Mouse (Mus musculus) liver, embryonic 13.5 days (tissue): Measurements from ENCODE around the gene Pdgfra. TPM values are rescaled to one million over a fixed set of nuclear protein-coding genes. Genes with fewer than 3 reads are reported as not detected.

Experiments used
- ATAC-seq: fragments of 200-750 bp; cut with Nextera tagmentation; 2 replicates; pipeline ENCODE4 v1.8.0; 2017; ENCODE audit warnings: low read depth, mild to moderate bottlenecking, moderate number of reproducible peaks, moderate library complexity
- DNase-seq: peaks from one replicate; pipeline ENCODE4 v3.0.0; 2022
- H3K27ac ChIP-seq: fragments of 300-500 bp; sonication (generic); 2 replicates; pipeline ENCODE4 v1.5.1; 2015; ENCODE audit warnings: moderate library complexity, mild to moderate bottlenecking, inconsistent platforms
- H3K27me3 ChIP-seq: fragments of 300-500 bp; sonication (generic); 2 replicates; pipeline ENCODE4 v1.6.1; 2015; ENCODE audit warnings: mild to moderate bottlenecking, inconsistent platforms
- H3K36me3 ChIP-seq: fragments of 300-500 bp; sonication (generic); 2 replicates; pipeline ENCODE4 v1.6.1; 2015; ENCODE audit warnings: mild to moderate bottlenecking, inconsistent platforms
- H3K4me1 ChIP-seq: fragments of 300-500 bp; sonication (generic); replicated peaks from 2 replicates; pipeline ENCODE4 v1.6.1; 2015; ENCODE audit warnings: inconsistent platforms
- H3K4me2 ChIP-seq: fragments of 300-500 bp; sonication (generic); 2 replicates; pipeline ENCODE4 v1.6.1; 2015; ENCODE audit warnings: inconsistent platforms, mild to moderate bottlenecking, moderate library complexity
- H3K4me3 ChIP-seq: fragments of 300-500 bp; sonication (generic); replicated peaks from 2 replicates; pipeline ENCODE4 v1.5.1; 2015; ENCODE audit warnings: mild to moderate bottlenecking, inconsistent platforms
- H3K9ac ChIP-seq: fragments of 300-500 bp; sonication (generic); 2 replicates; pipeline ENCODE4 v1.6.1; 2015; ENCODE audit warnings: mild to moderate bottlenecking, inconsistent platforms
- H3K9me3 ChIP-seq: fragments of 300-500 bp; sonication (generic); replicated peaks from 2 replicates; pipeline ENCODE4 v1.6.1; 2016; ENCODE audit warnings: inconsistent platforms
- WGBS: fragments of 180-500 bp; shearing (Covaris S2); methylation state at CpG from one replicate; pipeline ENCODE4 v1.1.7; 2015; ENCODE audit not compliant: insufficient replicate concordance; 5-methylcytosine and 5-hydroxymethylcytosine counted together
- polyA plus RNA-seq: library from polyadenylated mRNA; unstranded; fragments of >200 nt; fragmentation: Nextera tagmentation; extraction: Ambion mirVana; gene quantifications from 2 replicates; pipeline ENCODE4 v1.2.1, GENCODE M21; 2015

Pdgfra gene
- polyA plus RNA-seq = 2.6 and 3.3 TPM in 2 replicates

DNA sequence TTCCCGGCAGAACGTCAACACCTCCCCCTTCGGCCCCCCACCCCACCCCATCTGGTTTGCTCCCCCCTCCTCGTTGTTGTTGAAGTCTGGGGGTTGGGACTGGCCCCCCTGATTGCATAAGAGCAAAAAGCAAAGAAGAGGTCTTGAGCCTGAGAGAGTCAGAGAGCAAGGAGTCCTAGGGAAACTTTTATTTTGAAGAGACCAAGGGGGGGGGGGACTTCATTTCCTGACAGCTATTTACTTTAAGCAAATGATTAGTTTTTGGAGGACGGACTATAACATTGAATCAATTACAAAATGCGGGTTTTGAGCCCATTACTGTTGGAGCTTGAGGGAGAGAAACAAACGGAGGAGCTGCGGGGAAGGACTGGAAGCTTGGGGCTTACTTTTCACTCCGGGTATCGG, at the start of gene Pdgfra:
Gene Pdgfra, plus strand, starts transcription at position 272 of the 405 bp plus-strand sequence.
- peak within 1 kb of the TSS; percentile 41; the same call in 1 of the 2 replicates for H3K27ac ChIP-seq
- 2% methylated on average over 10 of the region's 10 CpGs for WGBS
- H3K36me3 ChIP-seq = no peaks in the 10 kb centered on the region
- no peaks in the 10 kb centered on the region for H3K9me3 ChIP-seq
- peaks cover 18% of the 10 kb centered on the region for H3K4me1 ChIP-seq
- DNase-seq (no peak), ATAC-seq (no peak)
- peaks cover 98% of the 10 kb centered on the region for H3K27me3 ChIP-seq
- H3K4me2 ChIP-seq = peak within 1 kb of the TSS; percentile 14; the same call in 1 of the 2 replicates
- H3K9ac ChIP-seq = peak within 1 kb of the TSS; percentile 53; the same call in 1 of the 2 replicates
- peak within 1 kb of the TSS; percentile 42 for H3K4me3 ChIP-seq

GRCm38 (mm10) chr5:75106511-75106910, 45.6 kb upstream of the Pdgfra start:
- H3K27ac ChIP-seq = no peak overlapping the region
- no peak overlapping the region for H3K4me2 ChIP-seq
- H3K27me3 ChIP-seq = no peaks in the 10 kb centered on the region
- H3K4me3 ChIP-seq = no peak overlapping the region
- H3K9ac ChIP-seq = no peak overlapping the region
- H3K4me1 ChIP-seq = no peaks in the 10 kb centered on the region
- ATAC-seq (no peak), DNase-seq (no peak)
- WGBS = 62% methylated on average over 3 of the region's 3 CpGs
- H3K9me3 ChIP-seq = no peaks in the 10 kb centered on the region
- H3K36me3 ChIP-seq = no peaks in the 10 kb centered on the region

GRCm38 (mm10) chr5:75109368-75109767, 42.7 kb upstream of the Pdgfra start:
- H3K27ac ChIP-seq = no peak overlapping the region

DNA sequence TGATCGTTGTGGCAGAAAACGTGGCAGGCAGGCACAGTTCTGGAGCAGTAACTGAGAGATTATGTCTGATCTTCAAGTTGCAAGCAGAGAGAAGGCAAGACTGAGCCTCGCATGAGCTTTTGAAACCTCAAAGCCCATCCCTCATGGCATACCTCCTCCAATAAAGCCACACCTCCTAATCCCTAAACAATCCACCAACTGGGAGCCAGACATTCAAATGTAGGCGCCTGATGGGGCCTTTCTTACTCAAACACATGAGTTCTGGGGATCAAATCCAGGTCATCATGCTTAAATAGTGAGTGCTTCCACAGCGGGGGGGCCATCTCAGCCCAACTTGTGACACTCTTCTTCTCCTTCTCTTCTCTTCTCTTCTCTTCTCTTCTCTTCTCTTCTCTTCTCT, 40.3 kb upstream of the Pdgfra start:
- ATAC-seq (no peak), DNase-seq (no peak)
- Histone ChIP-seq H3K4me2 (no peak overlapping the region), H3K4me1 (no peaks in the 10 kb centered on the region), H3K9ac (no peak overlapping the region), H3K36me3 (no peaks in the 10 kb centered on the region), H3K4me3 (no peak overlapping the region), H3K27ac (no peak overlapping the region), H3K9me3 (no peaks in the 10 kb centered on the region), H3K27me3 (no peaks in the 10 kb centered on the region)
- WGBS = 43% methylated on average over 5 of the region's 5 CpGs

More at GRCm38 (mm10) chr5:75109368-75109767, 42.7 kb upstream of the Pdgfra start:
- Histone ChIP-seq H3K9me3 (no peaks in the 10 kb centered on the region), H3K4me2 (no peak overlapping the region), H3K9ac (no peak overlapping the region), H3K27me3 (no peaks in the 10 kb centered on the region), H3K4me1 (no peaks in the 10 kb centered on the region), H3K4me3 (no peak overlapping the region), H3K36me3 (no peaks in the 10 kb centered on the region)
- 35% methylated on average over 5 of the region's 5 CpGs for WGBS
- ATAC-seq (no peak), DNase-seq (no peak)

- DNase-seq (no peak), ATAC-seq (no peak)
- Histone ChIP-seq H3K9ac (no peak overlapping the region), H3K4me1 (no peaks in the 10 kb centered on the region), H3K36me3 (no peaks in the 10 kb centered on the region), H3K4me3 (no peak overlapping the region), H3K4me2 (no peak overlapping the region), H3K27ac (no peak overlapping the region), H3K9me3 (no peaks in the 10 kb centered on the region), H3K27me3 (0 out of 2 replicates have a peak, but pooled peaks cover 4% of the 10 kb centered on the region)
- 56% methylated on average over 7 of the region's 7 CpGs for WGBS
Measured at GRCm38 (mm10) chr5:75118840-75119239, 33.3 kb upstream of the Pdgfra start.

DNA sequence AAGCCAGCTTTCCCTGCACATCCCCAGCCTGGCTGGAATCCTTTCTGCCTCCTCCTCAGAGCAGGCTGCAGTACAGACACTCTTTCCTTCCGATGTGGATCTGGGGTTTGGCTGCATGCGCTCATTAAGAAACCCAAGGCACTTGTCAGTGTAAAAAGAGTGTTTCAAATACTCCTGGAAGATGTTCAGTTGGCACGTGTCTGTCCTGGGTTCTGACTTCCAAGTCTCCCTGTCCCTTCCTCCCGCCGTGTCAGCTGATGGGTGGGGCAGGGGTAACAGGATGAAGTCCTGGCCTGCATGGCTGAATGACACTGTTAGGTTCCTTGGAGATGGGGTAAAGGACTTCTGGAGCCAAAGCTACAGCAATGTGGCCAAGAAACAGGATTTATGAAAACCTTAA, 30.4 kb upstream of the Pdgfra start:
- Histone ChIP-seq H3K36me3 (no peaks in the 10 kb centered on the region), H3K9me3 (no peaks in the 10 kb centered on the region), H3K4me2 (no peak overlapping the region), H3K27me3 (0 out of 2 replicates have a peak, but pooled peaks cover 4% of the 10 kb centered on the region), H3K4me3 (no peak overlapping the region), H3K4me1 (no peaks in the 10 kb centered on the region), H3K27ac (no peak overlapping the region), H3K9ac (no peak overlapping the region)
- DNase-seq = no peak
- 39% methylated on average over 5 of the region's 5 CpGs for WGBS
- ATAC-seq = no peak

DNA sequence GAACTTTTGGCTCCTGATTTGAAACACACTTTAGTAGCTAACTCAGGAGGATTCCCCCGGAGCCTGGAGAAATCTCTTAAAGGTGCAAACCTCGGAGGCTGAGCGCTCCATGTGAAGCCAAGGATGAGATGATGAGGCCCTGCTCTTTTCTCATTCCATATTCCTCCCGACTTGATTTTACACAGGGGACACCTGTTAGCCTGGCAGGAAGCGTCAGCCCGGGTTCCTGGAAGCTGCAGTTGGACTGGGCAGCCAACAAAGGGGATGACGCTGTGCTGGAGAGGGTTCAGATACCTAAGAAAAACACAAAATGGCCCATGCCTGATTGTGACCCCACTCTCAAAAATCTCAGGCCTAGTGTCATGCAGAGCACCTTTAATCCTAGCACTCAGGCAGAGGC, 17.4 kb upstream of the Pdgfra start:
- Histone ChIP-seq H3K27me3 (0 out of 2 replicates have a peak, but pooled peaks cover 2% of the 10 kb centered on the region), H3K9ac (no peak overlapping the region), H3K4me3 (no peak overlapping the region), H3K27ac (no peak overlapping the region), H3K4me2 (no peak overlapping the region), H3K9me3 (no peaks in the 10 kb centered on the region), H3K4me1 (no peaks in the 10 kb centered on the region), H3K36me3 (no peaks in the 10 kb centered on the region)
- 64% methylated on average over 7 of the region's 7 CpGs for WGBS
- DNase-seq = no peak
- no peak for ATAC-seq

- H3K27me3 ChIP-seq = peaks cover 55% of the 10 kb centered on the region
- ATAC-seq = no peak
- H3K4me1 ChIP-seq = no peaks in the 10 kb centered on the region
- H3K36me3 ChIP-seq = no peaks in the 10 kb centered on the region
- no peak overlapping the region for H3K27ac ChIP-seq
- 0 out of 2 replicates have a peak overlapping the region, but pooled peaks have one; percentile 22 for H3K4me3 ChIP-seq
- H3K9me3 ChIP-seq = no peaks in the 10 kb centered on the region
- peak overlapping the region; percentile 42 for H3K4me2 ChIP-seq
- H3K9ac ChIP-seq = no peak overlapping the region
- DNase-seq = no peak
- 4% methylated on average over 14 of the region's 14 CpGs for WGBS
Measured at GRCm38 (mm10) chr5:75143092-75143491, 9.0 kb upstream of the Pdgfra start.

GRCm38 (mm10) chr5:75143767-75144166, 8.3 kb upstream of the Pdgfra start:
- no peak overlapping the region for H3K27ac ChIP-seq
- H3K4me2 ChIP-seq = no peak overlapping the region
- ATAC-seq = no peak
- peaks cover 61% of the 10 kb centered on the region for H3K27me3 ChIP-seq
- 26% methylated on average over 7 of the region's 7 CpGs for WGBS
- H3K9me3 ChIP-seq = no peaks in the 10 kb centered on the region
- H3K36me3 ChIP-seq = no peaks in the 10 kb centered on the region
- H3K9ac ChIP-seq = no peak overlapping the region
- no peak overlapping the region for H3K4me3 ChIP-seq
- no peak for DNase-seq
- no peaks in the 10 kb centered on the region for H3K4me1 ChIP-seq

DNA sequence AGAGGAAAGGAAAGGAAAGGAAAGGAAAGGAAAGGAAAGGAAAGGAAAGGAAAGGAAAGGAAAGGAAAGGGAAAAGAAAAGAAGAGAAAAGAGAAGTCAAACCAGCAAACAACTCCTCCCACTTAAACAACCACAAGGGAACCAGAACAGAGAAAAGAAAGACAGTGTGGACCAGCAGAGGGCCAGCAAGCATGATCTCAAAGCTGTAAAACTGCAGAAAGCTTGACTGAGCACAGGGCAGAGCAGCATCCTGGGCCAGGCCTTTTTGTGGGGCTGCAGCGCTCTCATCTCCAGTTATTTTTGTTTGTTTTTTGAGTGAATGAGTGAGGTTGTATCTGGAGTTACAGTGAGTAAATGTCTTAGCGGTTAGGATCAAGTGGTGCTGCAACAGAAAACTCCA, 6.8 kb upstream of the Pdgfra start:
- DNase-seq (no peak), ATAC-seq (no peak)
- Histone ChIP-seq H3K27ac (no peak overlapping the region), H3K27me3 (peaks cover 75% of the 10 kb centered on the region), H3K4me3 (no peak overlapping the region), H3K4me1 (0 out of 2 replicates have a peak, but pooled peaks cover 3% of the 10 kb centered on the region), H3K9me3 (no peaks in the 10 kb centered on the region), H3K36me3 (no peaks in the 10 kb centered on the region), H3K4me2 (no peak overlapping the region), H3K9ac (no peak overlapping the region)
- 52% methylated on average over 2 of the region's 2 CpGs for WGBS

GRCm38 (mm10) chr5:75146469-75146868, 5.6 kb upstream of the Pdgfra start:
- Histone ChIP-seq H3K27me3 (peaks cover 86% of the 10 kb centered on the region), H3K4me3 (no peak overlapping the region), H3K9me3 (no peaks in the 10 kb centered on the region), H3K27ac (no peak overlapping the region), H3K36me3 (no peaks in the 10 kb centered on the region), H3K9ac (no peak overlapping the region), H3K4me2 (no peak overlapping the region), H3K4me1 (0 out of 2 replicates have a peak, but pooled peaks cover 3% of the 10 kb centered on the region)
- ATAC-seq (no peak), DNase-seq (no peak)
- 33% methylated on average over 1 of the region's 1 CpGs for WGBS

- 4% methylated on average over 30 of the region's 30 CpGs for WGBS
- H3K4me1 ChIP-seq = peaks cover 3% of the 10 kb centered on the region; the same call in 1 of the 2 replicates
- H3K4me2 ChIP-seq = no peak overlapping the region
- H3K27me3 ChIP-seq = peaks cover 97% of the 10 kb centered on the region
- no peaks in the 10 kb centered on the region for H3K9me3 ChIP-seq
- H3K27ac ChIP-seq = no peak overlapping the region
- H3K9ac ChIP-seq = no peak overlapping the region
- no peaks in the 10 kb centered on the region for H3K36me3 ChIP-seq
- DNase-seq = no peak
- no peak overlapping the region for H3K4me3 ChIP-seq
- ATAC-seq = no peak
Measured at GRCm38 (mm10) chr5:75148343-75149127, 3.6 kb upstream of the Pdgfra start.
